Mouse (Mus musculus) left cerebral cortex, adult 11 months (tissue): ENCODE results near the gene Traf5.
A peak's percentile ranks its signal among the peaks of the same experiment; 100 is the strongest.

Source experiments
- DNase-seq: peaks from one replicate; pipeline ENCODE4 v3.0.0; 2022; ENCODE audit warnings: low spot score

Gene Traf5

DNA sequence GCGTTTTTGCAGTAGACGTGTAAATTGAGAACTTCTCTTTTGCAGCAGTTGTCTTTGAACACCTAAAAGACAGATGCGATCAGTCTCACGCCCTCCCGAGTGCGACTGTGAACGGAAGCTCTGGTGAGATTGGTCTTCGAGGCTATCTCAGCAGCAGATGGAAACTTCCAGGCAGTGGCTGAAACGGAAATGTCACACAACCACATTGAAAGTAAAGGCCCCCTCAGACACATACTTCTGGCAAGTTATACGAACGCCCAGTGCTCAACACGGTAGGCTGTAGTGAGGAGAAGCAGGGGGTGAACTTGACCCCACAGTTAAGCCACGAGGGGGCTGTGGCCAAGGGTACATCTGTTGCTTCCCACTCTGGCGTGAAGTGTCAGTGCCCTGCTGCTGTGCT, 29.7 kb downstream of the Traf5 start:
- no peak for DNase-seq

DNA sequence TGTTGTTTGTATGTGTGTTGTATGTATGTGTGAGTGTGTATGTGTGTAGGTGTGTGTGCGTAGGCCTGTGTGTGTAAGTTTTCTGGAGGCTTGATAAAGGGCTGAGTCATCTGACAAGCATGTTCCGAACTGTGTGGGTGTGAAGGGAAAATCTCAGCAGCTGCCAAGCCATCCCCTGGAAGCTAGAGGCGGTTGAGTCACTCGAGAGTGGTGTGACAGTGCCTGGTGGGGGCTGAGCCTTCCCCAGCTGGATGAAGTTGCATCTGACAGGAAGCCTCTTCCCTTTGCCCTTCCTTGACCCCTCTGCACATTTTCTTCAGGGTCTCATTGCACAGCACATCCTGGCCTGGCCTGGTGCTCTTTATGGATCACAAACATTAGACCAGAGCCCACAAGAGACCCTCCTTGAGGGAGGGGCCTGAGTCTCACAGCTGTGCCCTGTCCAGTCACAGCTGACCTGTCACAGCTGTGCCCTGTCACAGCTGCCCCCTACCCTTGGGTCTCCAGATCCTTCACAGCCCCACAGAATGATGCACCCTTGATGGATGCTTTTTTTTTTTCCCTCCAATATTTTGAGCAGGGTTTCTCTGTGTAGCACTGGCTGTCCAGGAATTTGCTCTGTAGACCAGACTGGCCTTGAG, 30.6 kb downstream of the Traf5 start:
- peak; percentile 74 for DNase-seq

DNA sequence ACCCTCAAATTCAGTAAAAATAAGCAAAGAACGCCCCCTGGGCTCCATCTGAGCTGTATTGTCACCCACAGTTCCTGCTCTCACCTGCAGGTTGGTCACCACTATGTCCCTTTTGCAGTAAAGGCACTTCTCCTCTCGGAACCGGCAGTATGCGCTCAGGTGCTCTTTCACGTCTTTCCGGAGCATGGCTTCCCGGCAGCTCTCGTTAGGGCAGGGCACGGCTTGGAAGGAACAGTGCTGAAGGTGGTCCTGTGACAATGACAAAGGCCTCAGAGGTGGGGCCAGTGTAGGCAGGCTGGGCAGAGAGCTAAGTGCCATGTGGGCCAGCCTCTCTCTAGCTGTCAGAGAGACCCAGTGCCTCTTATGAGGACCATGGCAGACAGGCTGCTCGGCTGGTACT, 33.4 kb downstream of the Traf5 start:
- DNase-seq: no peak

DNA sequence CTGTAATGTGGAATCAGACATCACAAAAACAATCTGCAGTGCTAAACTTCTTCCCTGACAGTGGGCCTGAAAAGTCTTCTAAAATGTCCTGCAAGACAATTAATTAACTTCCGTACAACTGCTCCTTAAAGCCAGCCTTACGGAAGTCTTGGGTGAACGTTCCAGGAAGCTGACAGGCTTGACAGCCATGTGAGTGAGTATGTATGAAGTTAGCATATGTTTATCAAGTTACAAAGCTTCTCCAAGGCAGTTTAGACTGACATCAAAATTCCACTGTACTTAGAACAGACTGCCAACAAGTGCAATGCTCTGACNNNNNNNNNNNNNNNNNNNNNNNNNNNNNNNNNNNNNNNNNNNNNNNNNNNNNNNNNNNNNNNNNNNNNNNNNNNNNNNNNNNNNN, 38.6 kb downstream of the Traf5 start:
- no peak for DNase-seq

DNA sequence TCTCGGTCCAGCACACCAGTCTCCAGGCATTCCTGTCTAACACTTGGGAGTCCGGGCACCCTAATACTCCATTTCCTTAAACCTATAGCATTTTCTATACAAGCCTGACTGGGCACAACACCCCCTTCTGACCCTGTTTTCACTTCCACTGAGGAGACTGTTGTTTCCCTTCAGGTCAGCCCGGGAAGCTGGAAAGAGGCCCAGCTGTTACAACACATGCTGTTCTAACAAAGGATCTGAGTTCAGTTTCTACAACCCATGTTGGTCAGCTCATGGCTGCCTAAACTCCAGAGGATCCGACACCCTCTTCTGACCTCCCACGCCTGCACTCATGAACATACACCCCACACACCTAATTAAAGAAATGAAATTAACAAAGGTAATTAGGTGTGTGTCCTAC, 39.4 kb downstream of the Traf5 start:
- DNase-seq: no peak

DNA sequence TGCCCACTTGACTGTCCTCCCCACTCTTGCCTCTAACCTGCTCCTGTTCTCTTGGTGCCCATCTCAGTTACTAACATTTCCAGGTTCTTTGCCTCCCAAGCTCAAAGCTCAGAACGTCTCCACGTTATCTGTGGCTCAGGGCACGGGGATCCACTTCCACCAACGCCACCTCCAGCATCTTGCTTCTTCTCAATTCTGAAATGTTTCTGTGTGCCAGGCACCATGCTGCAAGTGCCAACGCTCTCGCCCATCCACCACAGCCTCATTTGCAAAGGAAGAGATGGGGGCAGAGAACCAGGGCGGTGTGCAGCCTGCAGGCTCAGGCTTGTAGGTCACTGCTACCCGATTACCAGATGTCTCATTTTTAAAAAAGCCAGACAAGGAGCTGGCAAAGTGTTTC, 39.9 kb downstream of the Traf5 start:
- no peak for DNase-seq

DNA sequence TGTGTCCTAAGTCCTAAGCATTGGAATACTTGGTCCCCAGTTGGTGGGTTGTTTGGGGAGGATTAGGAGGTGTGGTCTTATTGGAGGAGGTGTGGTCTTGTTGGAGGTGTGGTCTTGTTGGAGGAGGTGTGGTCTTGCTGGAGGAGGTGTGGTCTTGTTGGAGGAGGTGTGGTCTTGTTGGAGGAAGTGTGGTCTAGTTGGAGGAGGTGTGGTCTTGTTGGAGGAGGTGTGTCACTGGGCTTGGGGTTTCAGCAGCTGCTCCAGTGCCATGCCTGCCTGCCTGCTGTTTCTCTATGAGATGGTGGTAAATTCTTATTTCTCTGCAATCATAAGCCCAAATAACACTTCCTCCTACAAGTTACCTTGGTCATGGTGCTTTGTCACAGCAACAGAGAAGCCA, 93.3 kb downstream of the Traf5 start:
- DNase-seq: no peak

DNA sequence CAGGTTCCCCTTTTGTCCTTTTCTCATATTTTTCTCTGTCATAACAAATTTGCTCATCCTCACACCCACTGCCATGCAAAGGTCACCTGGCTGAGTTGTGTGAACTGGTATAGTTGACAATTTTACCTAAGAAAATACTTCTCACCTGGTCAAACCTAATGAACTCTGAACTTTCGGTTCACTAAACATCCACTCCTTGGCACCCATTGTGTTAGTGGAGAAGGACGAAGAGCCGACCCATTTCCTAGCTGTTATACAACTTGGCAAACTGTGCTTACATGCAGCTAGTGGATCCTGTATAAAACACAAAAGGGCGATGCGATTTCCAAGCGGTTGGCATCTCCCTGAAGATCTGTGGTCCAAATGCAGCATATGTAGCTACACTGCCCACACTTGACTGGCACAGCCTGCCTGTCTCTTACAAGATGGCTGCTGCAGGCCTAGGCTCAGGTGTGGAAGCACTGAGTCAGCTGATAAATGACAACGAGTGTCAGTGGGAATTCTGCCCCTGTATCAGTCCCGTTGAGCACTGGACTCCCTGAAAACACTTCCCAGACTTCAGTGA, 95.7 kb downstream of the Traf5 start:
- DNase-seq: no peak

DNA sequence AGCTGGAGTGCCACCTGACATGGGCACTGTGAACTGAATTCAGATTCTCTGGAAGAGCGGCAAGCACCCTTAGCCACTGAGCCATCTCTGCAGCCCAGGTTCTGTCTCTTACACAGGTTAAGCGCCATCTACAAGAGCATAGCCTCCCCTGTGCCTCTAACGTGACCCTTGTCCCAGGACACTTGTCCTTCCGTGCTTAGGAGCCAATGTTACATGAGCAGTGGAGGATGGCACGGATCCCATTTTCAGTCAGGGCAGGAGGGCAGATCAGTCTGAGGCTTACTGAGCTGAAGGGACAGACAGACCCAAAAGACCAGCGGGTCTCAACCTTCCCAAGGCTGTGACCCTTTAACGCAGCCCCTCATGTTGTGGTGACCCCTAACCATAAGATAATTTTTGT, 96.4 kb downstream of the Traf5 start:
- no peak for DNase-seq

DNA sequence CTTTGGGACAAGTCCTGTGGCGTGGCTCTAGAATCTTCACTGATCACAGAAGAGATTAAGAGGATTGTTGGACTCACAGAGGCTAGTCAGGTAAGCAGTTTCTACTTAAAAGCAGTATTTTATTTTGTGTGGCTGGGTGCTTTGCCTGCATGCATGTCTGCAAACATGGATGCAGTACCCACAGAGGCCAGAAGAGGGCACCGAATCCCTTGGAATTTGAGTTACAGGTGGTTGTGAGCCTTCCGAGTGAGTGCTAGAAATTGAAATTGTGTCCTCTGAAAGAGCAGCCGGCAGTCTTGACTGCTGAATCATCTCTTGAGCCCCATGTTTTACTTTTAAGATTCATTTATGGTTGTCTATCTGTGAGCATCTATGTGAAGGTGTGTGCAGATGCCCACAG, 96.9 kb downstream of the Traf5 start:
- DNase-seq: no peak

DNA sequence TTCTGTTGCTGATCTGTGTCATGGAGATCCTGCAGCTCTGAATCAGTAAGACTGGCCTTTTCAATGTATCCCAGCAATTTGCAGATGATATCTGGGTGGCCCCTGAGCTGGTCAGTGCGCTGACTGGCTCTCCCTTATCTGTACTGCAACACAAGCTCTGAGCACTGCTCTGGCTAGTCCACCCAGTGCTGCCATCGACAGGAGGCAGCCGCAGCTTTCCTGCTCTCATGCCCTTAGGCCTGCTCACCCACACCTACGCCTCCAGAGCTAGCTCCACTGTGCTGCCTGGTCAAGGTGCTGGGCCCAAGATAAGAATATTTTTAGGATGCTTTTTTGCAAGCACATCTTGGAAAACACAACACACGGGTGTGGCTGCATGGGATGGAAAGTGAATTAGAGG, 97.9 kb downstream of the Traf5 start:
- DNase-seq: no peak

DNA sequence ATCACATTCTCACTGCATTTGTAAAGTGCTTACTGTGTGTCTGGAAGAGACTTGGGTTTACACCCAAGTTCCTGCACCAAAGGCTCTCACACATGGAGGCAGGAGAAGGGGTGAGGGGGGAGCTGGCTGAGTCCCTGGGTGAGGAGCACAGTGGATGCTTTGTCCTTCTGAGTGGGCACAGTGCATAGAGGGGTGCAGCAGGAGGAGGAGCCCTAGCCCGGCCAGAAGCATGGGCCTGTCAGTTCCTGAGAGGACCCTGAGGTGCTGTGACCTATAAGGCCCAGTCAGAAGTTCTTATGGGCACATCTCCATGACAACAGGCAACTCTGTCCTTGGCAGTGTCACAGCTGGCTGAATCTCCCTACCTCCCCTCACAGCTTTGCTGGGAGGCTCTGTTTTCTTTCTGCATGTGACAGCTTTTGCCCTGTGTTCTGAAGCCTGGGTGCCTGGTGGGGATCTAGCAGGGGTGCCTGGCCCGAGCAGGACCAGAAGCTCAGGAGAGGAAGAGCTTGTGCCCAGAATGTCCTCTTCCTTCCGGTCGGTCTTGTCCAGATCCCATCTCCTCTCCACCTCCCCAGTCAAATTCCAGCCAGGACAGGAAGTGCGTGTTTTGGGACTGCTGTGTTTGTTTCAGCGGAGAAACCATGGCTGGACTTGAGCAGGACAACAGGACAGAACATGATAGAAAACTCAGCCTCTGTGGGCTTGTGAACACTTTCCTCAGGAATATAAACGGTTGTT, 100.1 kb downstream of the Traf5 start:
- no peak for DNase-seq

DNA sequence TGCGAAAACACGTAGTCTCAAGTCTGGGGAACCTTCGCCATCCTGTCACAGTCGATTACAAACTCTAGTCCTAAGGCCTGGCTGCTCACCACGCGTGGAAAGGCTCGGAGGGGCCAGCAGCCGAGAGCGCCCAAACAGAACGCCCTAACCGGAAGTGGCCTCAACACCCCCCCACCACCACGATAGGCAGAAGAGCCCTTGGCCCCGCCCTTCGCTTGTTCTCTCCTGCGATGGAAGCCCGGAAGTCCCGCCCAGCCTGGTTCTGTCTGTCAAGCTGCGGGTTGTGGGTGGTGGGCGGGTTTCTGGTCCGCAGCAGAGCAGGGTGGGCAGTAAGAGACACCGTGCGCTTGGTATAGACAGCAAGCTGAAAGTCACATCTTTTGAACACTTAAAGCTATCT, 102.4 kb downstream of the Traf5 start:
- DNase-seq: peak; percentile 94

DNA sequence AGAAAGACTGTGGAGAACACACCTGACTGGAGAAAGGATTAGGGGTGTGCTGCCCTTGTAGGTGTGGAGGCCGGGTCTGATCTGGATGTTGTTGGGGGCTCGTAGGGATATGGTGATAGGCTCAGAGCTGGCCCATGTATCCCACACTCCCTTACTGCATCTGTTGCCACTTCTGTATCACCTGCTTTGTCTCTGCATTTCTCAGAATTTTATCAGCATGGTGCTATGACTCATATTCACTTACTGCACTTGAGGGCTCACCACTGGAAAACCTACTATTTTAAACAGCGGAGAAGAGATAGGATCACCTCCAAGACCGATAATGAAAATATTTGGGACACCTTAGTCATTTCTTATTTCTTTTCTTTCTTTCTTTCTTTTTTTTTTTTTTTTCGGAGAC, 103.3 kb downstream of the Traf5 start:
- DNase-seq: no peak

DNA sequence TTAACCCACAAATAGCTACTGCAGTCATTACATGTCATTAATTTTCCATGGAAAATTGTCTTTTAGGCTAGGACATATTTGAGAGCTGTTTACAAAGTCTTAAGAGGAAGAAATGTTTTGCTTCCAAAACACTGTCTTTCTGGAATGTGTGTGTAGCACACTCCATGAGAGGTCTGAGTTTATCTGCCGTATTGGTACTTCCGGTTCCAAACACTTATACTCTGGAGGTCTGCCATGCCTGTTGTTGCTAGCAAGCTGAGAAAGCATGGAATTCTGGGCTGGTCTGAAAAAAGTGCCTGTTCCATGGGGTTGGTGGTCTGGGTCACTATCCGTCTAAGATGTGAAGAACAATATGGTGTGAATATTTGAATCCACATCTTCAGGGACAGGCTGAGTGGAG, 103.7 kb downstream of the Traf5 start:
- no peak for DNase-seq

DNA sequence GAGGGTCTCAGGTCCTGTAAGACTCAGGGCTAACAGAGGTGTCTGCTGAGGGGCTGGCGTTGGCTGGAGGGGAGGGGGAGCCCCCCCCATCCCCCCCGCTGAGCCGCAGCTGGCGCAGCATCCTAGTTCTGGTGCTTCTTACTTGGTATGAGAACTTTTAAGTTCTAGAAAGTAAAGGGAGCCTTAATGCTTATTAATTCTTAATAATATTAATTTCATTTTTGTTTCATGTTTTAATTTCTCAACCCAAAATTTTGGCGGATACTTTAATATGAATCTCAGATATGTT, 104.9 kb downstream of the Traf5 start:
- DNase-seq: no peak

DNA sequence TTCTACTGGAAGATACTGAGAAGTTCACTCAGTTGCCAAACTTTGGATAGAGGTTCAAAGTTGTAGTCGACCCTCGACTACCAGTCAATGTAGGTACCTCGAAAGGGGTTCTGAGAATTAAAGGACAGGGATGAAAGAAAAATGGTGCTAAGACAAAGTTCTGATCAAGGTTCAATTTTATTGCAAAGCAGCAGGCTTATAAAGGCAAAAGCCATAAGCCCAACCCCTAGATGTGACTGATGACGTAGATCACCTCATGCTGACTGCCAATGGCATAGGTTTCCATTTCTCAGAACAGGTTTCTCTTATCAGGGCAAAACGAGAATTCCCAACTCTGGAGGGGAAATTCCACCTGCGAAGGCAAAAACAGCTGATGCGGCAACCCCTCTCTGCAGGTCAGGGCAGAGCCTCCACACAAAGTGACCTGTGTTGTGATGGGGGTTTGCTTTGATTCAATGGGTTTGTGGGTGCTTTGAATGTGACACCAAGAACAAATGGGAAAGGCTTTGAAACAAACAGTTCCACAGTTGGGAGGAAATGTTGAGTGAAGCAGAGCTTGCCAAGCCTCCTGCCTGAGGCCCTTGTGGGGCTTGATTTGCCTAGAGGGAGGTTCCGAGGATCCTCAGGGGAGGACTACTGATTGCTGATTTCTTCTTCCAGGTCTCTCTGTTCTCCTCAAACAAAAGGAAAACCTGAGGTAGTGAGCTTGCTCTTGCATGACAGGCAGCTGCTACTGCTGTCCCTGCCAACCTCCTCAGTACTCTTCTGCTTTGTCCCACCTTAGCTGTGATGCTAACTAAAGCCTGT, 105.5 kb downstream of the Traf5 start:
- no peak for DNase-seq

DNA sequence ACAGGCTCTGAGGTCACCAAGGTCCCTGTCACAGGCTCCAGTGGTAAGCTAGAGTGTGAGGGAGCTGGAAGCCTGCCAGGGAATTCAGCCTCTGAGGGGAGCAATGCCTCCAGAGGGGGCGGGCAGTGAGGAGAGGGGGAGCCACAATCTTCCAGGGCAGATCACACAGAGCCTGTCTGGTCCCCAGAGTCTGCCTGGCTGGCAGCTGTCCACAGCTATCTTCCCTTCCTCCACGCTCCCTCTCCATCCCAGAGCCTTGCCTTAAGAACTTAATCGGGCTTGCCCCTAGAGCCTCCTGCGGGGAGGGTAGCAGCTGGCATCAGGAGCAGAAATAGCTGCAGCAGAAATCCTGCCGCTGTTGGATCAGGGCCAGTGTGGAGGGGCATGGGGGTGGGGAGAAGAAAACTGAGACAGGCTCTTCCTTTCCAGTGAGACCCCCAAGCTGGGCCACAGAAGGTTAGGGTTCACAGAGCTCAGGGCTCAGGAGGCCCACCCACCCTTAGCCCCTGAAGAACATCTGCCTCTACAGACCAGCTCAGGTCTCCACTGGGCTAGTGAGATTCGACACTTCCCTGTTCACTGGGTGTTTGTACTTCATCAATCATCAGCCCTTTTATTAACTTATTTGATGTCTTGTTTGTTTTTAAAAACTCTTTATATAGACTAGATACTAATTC, 110.8 kb downstream of the Traf5 start:
- no peak for DNase-seq

DNA sequence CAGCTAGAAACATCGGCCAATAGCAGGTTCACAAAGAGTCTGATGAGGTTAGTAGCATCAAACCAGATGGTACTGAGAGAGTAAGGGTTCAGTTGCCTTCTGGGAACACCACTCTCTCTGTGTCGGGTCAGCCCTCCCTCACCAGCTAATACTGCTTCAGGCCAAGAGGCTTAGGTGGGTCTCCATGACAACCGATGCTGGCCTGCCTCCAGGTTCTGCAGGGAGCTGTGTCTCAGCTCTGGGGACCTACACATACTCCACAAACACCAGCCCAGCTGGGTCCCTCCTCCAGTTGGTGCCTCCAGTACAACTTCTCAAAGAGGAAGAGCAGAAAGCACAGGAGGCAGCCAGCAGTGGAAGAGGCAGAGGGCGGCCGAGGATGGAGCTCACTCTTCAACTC, 115.2 kb downstream of the Traf5 start, which contains the start of gene Rd3:
Rd3 (plus strand) TSS at position 184 of the 400 bp plus-strand sequence.
- DNase-seq: no peak

DNA sequence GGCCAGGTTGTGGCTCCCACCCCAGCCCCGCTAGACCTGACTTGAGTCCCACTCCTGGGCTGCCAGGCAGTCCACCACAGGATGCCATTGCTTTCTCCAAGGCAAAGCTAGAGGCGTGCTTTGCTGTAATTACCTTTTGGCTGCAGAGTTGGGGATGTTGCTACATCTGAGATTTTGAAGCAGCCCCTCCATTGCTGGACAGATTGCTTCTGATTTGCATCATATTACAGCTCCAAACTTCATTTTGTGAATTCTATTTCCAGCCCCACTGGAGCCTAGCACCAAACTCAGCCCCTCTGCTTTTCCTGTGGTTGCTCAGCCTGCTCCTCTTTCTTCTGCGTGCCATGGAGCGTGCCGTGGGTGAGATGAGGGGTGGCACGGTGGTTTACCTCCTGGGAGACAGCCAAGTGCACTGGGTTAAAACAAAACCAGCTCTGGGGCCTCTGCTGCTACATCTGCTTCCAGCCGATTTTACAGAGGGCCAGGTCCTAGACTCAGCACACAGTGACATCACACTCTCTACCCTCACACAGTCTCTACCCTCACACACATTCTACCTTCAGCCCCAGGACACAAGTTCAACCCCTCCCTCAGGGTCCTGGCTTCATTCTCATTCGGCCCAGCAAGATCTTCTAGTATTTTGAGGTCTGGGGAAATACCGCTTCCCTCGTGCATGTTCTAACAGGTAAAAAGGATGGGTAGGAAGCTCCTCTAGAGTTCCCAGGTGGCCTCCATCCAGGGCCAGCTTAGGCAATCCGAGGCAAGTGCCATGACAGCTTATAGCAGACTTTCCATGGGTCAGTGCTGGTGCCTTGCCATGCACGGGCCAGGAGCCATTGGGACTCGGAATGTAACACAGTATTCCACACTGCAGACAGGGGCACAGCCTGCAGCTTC, 117.6 kb downstream of the Traf5 start:
- DNase-seq: no peak

DNA sequence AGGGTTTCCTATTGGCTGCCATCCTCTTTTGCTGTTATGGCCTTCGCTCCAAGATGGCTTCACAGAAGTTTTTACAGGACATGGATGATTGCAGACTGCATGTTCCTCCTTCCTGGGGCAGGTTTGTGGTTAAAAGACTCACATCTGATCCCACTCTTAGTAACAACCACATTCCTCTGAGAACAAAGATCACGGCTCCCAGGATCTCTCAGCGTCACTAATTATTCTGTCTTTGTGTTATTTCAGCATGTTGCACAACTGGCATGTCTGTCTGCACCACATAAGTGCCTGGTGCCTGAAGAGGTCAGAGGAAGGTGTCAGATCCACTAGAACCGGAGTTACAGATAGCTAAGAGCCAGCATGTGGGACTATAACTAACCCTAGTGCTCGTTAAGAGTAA, 122.4 kb downstream of the Traf5 start:
- DNase-seq: no peak
